Comparison of ENCODE assay signal across 19 mouse cellular contexts in the genomic region with DNA sequence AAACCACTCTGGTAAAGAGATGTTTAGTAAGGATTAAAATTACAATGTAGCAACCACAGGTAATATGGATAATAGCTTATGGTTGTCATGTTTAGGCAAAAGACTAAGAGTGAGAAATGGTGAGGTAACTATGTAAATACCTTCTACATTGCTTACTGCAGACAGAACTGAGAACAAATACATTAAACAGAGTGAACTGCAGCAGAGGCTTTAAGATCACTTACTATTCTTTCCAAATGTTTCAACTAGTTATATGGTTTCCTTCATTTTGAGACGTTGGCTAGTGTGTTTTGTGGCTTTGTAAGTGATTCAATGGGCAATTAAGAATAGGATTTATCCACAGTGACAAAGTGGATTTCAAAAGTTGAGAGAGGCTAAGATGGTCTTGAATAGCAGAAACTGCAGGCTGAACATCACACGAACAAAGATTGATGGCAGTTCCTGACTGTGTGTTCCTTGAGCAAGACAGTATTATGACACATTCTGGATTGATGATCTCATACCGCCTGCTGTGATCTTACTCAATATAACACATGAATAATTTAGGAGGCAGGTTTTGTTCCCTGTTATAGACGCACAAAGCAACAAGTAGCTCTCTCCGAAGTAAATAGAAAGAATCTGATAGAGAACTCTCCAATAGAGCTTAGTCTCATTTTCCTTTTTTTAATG. TPM values are rescaled to one million over a fixed set of nuclear protein-coding genes. Genes with fewer than 3 reads are reported as not detected.
A peak's percentile ranks its signal among the peaks of the same experiment; 100 is the strongest.
DNase-seq lines count a peak whose midpoint lies in the region; ATAC-seq and TF ChIP-seq lines count a peak whose summit lies in the region.
"Had no signal": no experiment of that assay in that cellular context is flagged by ENCODE, and none has a peak within 500 bp of the region (broad histone marks: within the 10 kb centered on the region; RNA-seq: fewer than 3 reads in every experiment).

No protein-coding gene starts in this region.

- DNase-seq in hindbrain, embryonic 11.5 days (ENCODE audit: low spot score), result peak; percentile 46
- DNase-seq in hindbrain, embryonic 10.5 days (ENCODE audit: low spot score), result no peak
- DNase-seq in Muller cell, postnatal 12 days (ENCODE audit: inconsistent ontology term), result peak; percentile 63
- peak; percentile 93 for DNase-seq in brain, embryonic 14.5 days (ENCODE audit: low read depth)
- DNase-seq in forebrain, postnatal 0 days, result peak; percentile 35
- DNase-seq in thymus, postnatal 10 days (ENCODE audit: low spot score in 2 of 2), result no peak
- DNase-seq in adrenal gland, postnatal 25 days, result no peak
- DNase-seq: adrenal gland, postnatal 10 days; cerebellum, adult 2 months; gastrocnemius, postnatal 36 days; heart, postnatal 10 days; layer of hippocampus, postnatal 36 days; liver; liver, postnatal 0 days; lung, postnatal 14 days; spleen, adult 18-20 months; thymus, adult 2 months had no signal

- H3K27ac ChIP-seq in hindbrain, embryonic 11.5 days (ENCODE audit: low read depth, low read length), result no peak overlapping the region
- no peak overlapping the region for H3K27ac ChIP-seq in hindbrain, embryonic 10.5 days
- H3K27ac ChIP-seq in forebrain, postnatal 0 days (ENCODE audit: low read depth, low read length), result no peak overlapping the region
- H3K27ac ChIP-seq: heart, embryonic 10.5 days had no signal

- no peak overlapping the region for H3K9ac ChIP-seq in hindbrain, embryonic 11.5 days (ENCODE audit: low read depth, low read length)
- H3K9ac ChIP-seq in forebrain, postnatal 0 days, result no peak overlapping the region
- H3K9ac ChIP-seq: liver, postnatal 0 days had no signal

- H3K4me2 ChIP-seq in hindbrain, embryonic 11.5 days (replicated peaks; ENCODE audit: low read depth, low read length), result no peak overlapping the region
- no peak overlapping the region for H3K4me2 ChIP-seq in forebrain, postnatal 0 days (ENCODE audit: low read depth)

- no peaks in the 10 kb centered on the region for H3K27me3 ChIP-seq in hindbrain, embryonic 11.5 days (ENCODE audit: control insufficient read depth, insufficient read depth, low read length)
- no peaks in the 10 kb centered on the region for H3K27me3 ChIP-seq in hindbrain, embryonic 10.5 days (ENCODE audit: insufficient read depth, poor library complexity, severe bottlenecking)
- peaks cover 4% of the 10 kb centered on the region; the same call in 1 of the 2 replicates for H3K27me3 ChIP-seq in forebrain, postnatal 0 days (ENCODE audit: insufficient read depth, low read length)

- WGBS in hindbrain, embryonic 11.5 days, result 42% methylated on average over 5 of the region's 5 CpGs
- 43% methylated on average over 5 of the region's 5 CpGs for WGBS in hindbrain, embryonic 10.5 days
- 8% methylated on average over 5 of the region's 5 CpGs for WGBS in forebrain, postnatal 0 days

- H3K4me3 ChIP-seq in hindbrain, embryonic 11.5 days (ENCODE audit: low read depth, low read length), result no peak overlapping the region
- H3K4me3 ChIP-seq in hindbrain, embryonic 10.5 days, result no peak overlapping the region
- H3K4me3 ChIP-seq in forebrain, postnatal 0 days (ENCODE audit: low read depth, low read length), result no peak overlapping the region
- H3K4me3 ChIP-seq: heart, embryonic 10.5 days had no signal

- no peak for TF ChIP-seq POLR2A in brain, embryonic 14.5 days (IDR thresholded peaks at IDR 0.05; ENCODE audit: borderline replicate concordance, extremely low read depth, insufficient read depth, insufficient read length, poor library complexity, severe bottlenecking)

- H3K9me3 ChIP-seq in hindbrain, embryonic 11.5 days (ENCODE audit: control insufficient read depth, low read length), result no peaks in the 10 kb centered on the region
- no peaks in the 10 kb centered on the region for H3K9me3 ChIP-seq in hindbrain, embryonic 10.5 days
- no peaks in the 10 kb centered on the region for H3K9me3 ChIP-seq in forebrain, postnatal 0 days (ENCODE audit: low read length)
- H3K9me3 ChIP-seq: heart, embryonic 10.5 days had no signal

- no peaks in the 10 kb centered on the region for H3K36me3 ChIP-seq in hindbrain, embryonic 11.5 days (ENCODE audit: control insufficient read depth, insufficient read depth, low read length)
- no peaks in the 10 kb centered on the region for H3K36me3 ChIP-seq in hindbrain, embryonic 10.5 days
- no peaks in the 10 kb centered on the region for H3K36me3 ChIP-seq in forebrain, postnatal 0 days (ENCODE audit: insufficient read depth)
- H3K36me3 ChIP-seq: heart, embryonic 10.5 days had no signal

- peak; percentile 82 for ATAC-seq in hindbrain, embryonic 11.5 days (ENCODE audit: low FRiP score)
- ATAC-seq in forebrain, postnatal 0 days, result peak; percentile 85
- ATAC-seq: liver, postnatal 0 days had no signal

- no peak for TF ChIP-seq CTCF in brain, embryonic 14.5 days (IDR thresholded peaks at IDR 0.05; ENCODE audit: borderline replicate concordance, extremely low read depth, insufficient read depth, insufficient read length)
- TF ChIP-seq CTCF in forebrain, postnatal 0 days (IDR thresholded peaks at IDR 0.05; ENCODE audit: low read depth), result no peak

- H3K4me1 ChIP-seq in hindbrain, embryonic 11.5 days (replicated peaks; ENCODE audit: control insufficient read depth, insufficient read depth, low read length), result no peaks in the 10 kb centered on the region
- H3K4me1 ChIP-seq in hindbrain, embryonic 10.5 days (replicated peaks), result peaks cover 7% of the 10 kb centered on the region; the same call in 1 of the 2 replicates
- H3K4me1 ChIP-seq in forebrain, postnatal 0 days (ENCODE audit: insufficient read depth), result no peaks in the 10 kb centered on the region
- H3K4me1 ChIP-seq: heart, embryonic 10.5 days had no signal

RNA-seq across cellular contexts. Expression of a gene that starts 16.5 kb away (rescaled TPM):
- 9.8 and 14.0 TPM in 2 replicates for polyA plus RNA-seq in hindbrain, embryonic 11.5 days (2014; fragmentation: Nextera tagmentation; extraction: Ambion mirVana)
- 10.1 and 10.8 TPM in 2 replicates for polyA plus RNA-seq in hindbrain, embryonic 10.5 days (2016; fragmentation: Nextera tagmentation; extraction: Ambion mirVana)
- 35.6 and 42.3 TPM in 2 replicates for polyA plus RNA-seq in brain, embryonic 14.5 days (2012; rRNA removed)
- total RNA-seq in forebrain, postnatal 0 days (2014; rRNA removed), result 23.9 and 36.7 TPM in 2 replicates
- polyA plus RNA-seq in forebrain, postnatal 0 days (2015; fragmentation: Nextera tagmentation; extraction: Ambion mirVana), result 37.6 and 41.9 TPM in 2 replicates
- 30.4 and 36.1 TPM in 2 replicates for total RNA-seq in adrenal gland, postnatal 25 days (2021)
- total RNA-seq: megakaryocyte-erythroid progenitor cell, adult 5-6 weeks had no signal

Comparison
In these comparisons a context has a peak if more than half of its experiments do, and no peak if none do; other contexts are left out.
1. DNase-seq: peak in hindbrain, embryonic 11.5 days (single experiment), Muller cell, postnatal 12 days (single experiment), brain, embryonic 14.5 days (single experiment) and forebrain, postnatal 0 days (single experiment); none in hindbrain, embryonic 10.5 days (single experiment), thymus, postnatal 10 days (0 of 2) and adrenal gland, postnatal 25 days (single experiment).